ENCODE assay signal across 20 mouse cellular contexts in the genomic region with DNA sequence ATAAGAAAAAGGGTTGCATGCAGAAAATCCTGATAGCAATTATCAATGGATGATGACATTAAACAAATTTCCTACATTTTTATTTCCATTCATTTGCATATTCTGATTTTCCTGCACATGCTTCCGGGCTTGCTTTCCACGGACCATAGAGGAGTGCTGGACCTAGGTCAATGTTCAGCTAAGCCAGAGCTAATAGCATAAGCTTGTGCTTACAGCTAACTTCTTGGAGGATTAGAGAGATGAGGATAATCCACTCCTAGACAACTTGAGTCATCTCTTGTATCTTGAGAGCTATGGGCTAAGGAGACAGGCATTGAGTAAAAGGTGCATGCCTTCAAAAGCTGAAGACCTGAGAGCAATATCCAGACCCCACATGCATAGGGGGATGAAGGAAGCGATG.
"Had no signal": no experiment of that assay in that cellular context is flagged by ENCODE, and none has a peak within 500 bp of the region (broad histone marks: within the 10 kb centered on the region; RNA-seq: fewer than 3 reads in every experiment).

No protein-coding gene starts in this region.

- H3K4me2 ChIP-seq: limb, embryonic 12.5 days; limb, embryonic 15.5 days; liver, embryonic 11.5 days; liver, embryonic 15.5 days; lung, embryonic 15.5 days; midbrain, embryonic 11.5 days; neural tube, embryonic 12.5 days; neural tube, embryonic 15.5 days had no signal

- H3K4me1 ChIP-seq: limb, embryonic 12.5 days; limb, embryonic 15.5 days; neural tube, embryonic 12.5 days; neural tube, embryonic 15.5 days had no signal

- ATAC-seq: hindbrain, postnatal 0 days; inflammation-experienced regulatory T-cells, adult 6 months had no signal

- H3K27ac ChIP-seq: hindbrain, postnatal 0 days; kidney, postnatal 0 days; limb, embryonic 12.5 days; limb, embryonic 15.5 days; liver, embryonic 15.5 days; neural tube, embryonic 12.5 days; neural tube, embryonic 15.5 days had no signal

- DNase-seq: kidney, adult 18-20 months; kidney, postnatal 36 days; left cerebral cortex, postnatal 4 days; lung, adult 18-20 months; lung, postnatal 10 days; lung, postnatal 4 days; midbrain, embryonic 14.5 days; right cerebral cortex, postnatal 25 days; thymus, postnatal 4 days had no signal

- H3K36me3 ChIP-seq: limb, embryonic 12.5 days; limb, embryonic 15.5 days; liver, embryonic 15.5 days; lung, embryonic 15.5 days; neural tube, embryonic 12.5 days; neural tube, embryonic 15.5 days had no signal

- H3K9me3 ChIP-seq: limb, embryonic 12.5 days; limb, embryonic 15.5 days; liver, embryonic 15.5 days; lung, embryonic 15.5 days; neural tube, embryonic 12.5 days; neural tube, embryonic 15.5 days had no signal

- H3K27me3 ChIP-seq: limb, embryonic 12.5 days; limb, embryonic 15.5 days; liver, embryonic 15.5 days; lung, embryonic 15.5 days; neural tube, embryonic 12.5 days; neural tube, embryonic 15.5 days had no signal

- H3K9ac ChIP-seq: limb, embryonic 12.5 days; limb, embryonic 15.5 days; liver, embryonic 15.5 days; lung, embryonic 15.5 days; neural tube, embryonic 12.5 days; neural tube, embryonic 15.5 days had no signal

- H3K4me3 ChIP-seq: limb, embryonic 12.5 days; limb, embryonic 15.5 days; liver, embryonic 15.5 days; lung, embryonic 15.5 days; neural tube, embryonic 12.5 days; neural tube, embryonic 15.5 days had no signal
